Mouse (Mus musculus) neutrophil, adult 5-6 weeks (primary cell): ENCODE data around the gene Gdf3. TPM values are rescaled to one million over a fixed set of nuclear protein-coding genes. Genes with fewer than 3 reads are reported as not detected.
"Not testable (repeated sequence)": the region's sequence is repeated elsewhere in the genome, so short reads cannot be mapped to it uniquely, and the experiment has no call there.

Experiments used
- ATAC-seq: fragments of 151-379, 151-347 bp; 2 replicates; pipeline ENCODE4 v1.8.0; 2017; ENCODE audit warnings: mild to moderate bottlenecking, moderate TSS enrichment; ENCODE audit not compliant: insufficient number of reproducible peaks, poor library complexity, low FRiP score, severe bottlenecking; ENCODE audit errors: extremely low read depth
- total RNA-seq: library from RNA; stranded (forward); fragments of 200-1000 nt; gene quantifications from 2 replicates; pipeline ENCODE4 v1.2.3, GENCODE M21; 2017

Gene Gdf3
- 0.23 and 0.25 TPM in 2 replicates for total RNA-seq

GRCm38 (mm10) chr6:122609771-122610170 is at the start of gene Gdf3:
Gene Gdf3, minus strand, starts transcription at chr6:122610087.
- ATAC-seq: no peak

- no peak for ATAC-seq
Measured at GRCm38 (mm10) chr6:122659567-122659966, 49.7 kb upstream of the Gdf3 start.

- ATAC-seq: no peak
Measured at GRCm38 (mm10) chr6:122657630-122658029, 47.7 kb upstream of the Gdf3 start.

- peak; percentile 67 for ATAC-seq
Measured at GRCm38 (mm10) chr6:122654301-122654700, 44.4 kb upstream of the Gdf3 start.

- no peak for ATAC-seq
Measured at GRCm38 (mm10) chr6:122650398-122650980, 40.6 kb upstream of the Gdf3 start.

GRCm38 (mm10) chr6:122649903-122650302 is 40.0 kb upstream of the Gdf3 start:
- no peak for ATAC-seq

- not testable (repeated sequence) for ATAC-seq
Measured at GRCm38 (mm10) chr6:122644196-122644595, 34.3 kb upstream of the Gdf3 start.

GRCm38 (mm10) chr6:122637566-122637965 is 27.7 kb upstream of the Gdf3 start:
- not testable (repeated sequence) for ATAC-seq

GRCm38 (mm10) chr6:122636666-122637065 is 26.8 kb upstream of the Gdf3 start:
- ATAC-seq: no peak

GRCm38 (mm10) chr6:122635315-122635714 is 25.4 kb upstream of the Gdf3 start:
- ATAC-seq: peak; percentile 91

- peak; percentile 56; the same call in 1 of the 2 replicates for ATAC-seq
Measured at GRCm38 (mm10) chr6:122633411-122633810, 23.5 kb upstream of the Gdf3 start.

- ATAC-seq: no peak
Measured at GRCm38 (mm10) chr6:122627469-122628108, 17.7 kb upstream of the Gdf3 start.

GRCm38 (mm10) chr6:122626110-122626509 is 16.2 kb upstream of the Gdf3 start, which contains the start of gene Dppa3:
Gene Dppa3, plus strand, starts transcription at chr6:122626410.
- ATAC-seq: no peak

- no peak for ATAC-seq
Measured at GRCm38 (mm10) chr6:122625156-122625555, 15.3 kb upstream of the Gdf3 start.

- no peak for ATAC-seq
Measured at GRCm38 (mm10) chr6:122624480-122624879, 14.6 kb upstream of the Gdf3 start.

- ATAC-seq: no peak
Measured at GRCm38 (mm10) chr6:122621066-122621465, 11.2 kb upstream of the Gdf3 start.

GRCm38 (mm10) chr6:122616022-122616421 is 6.1 kb upstream of the Gdf3 start:
- ATAC-seq: no peak

- ATAC-seq: peak; percentile 80; the same call in 1 of the 2 replicates
Measured at GRCm38 (mm10) chr6:122614047-122614446, 4.2 kb upstream of the Gdf3 start.

- no peak for ATAC-seq
Measured at GRCm38 (mm10) chr6:122612426-122612825, 2.5 kb upstream of the Gdf3 start.

GRCm38 (mm10) chr6:122609377-122609728 is 534 bp downstream of the Gdf3 start:
- no peak for ATAC-seq
